Mouse (Mus musculus) erythroblast, embryonic 14.5 days (primary cell): ENCODE measurements around the gene Rnf111.

Experiments used
- GATA1 ChIP-seq: IDR thresholded peaks from 2 replicates; pipeline ENCODE4 v1.6.1; 2012; ENCODE audit warnings: low read length, inconsistent platforms, mixed read lengths
- TAL1 ChIP-seq: IDR thresholded peaks from 3 replicates; pipeline ENCODE4 v1.6.1; 2012; ENCODE audit warnings: low read length, inconsistent platforms, mixed read lengths

- no peak for TF ChIP-seq GATA1
- no peak for TF ChIP-seq TAL1
Measured at GRCm38 (mm10) chr9:70491176-70491575, 12.3 kb downstream of the Rnf111 start.
